Mouse (Mus musculus) thymus, adult 2 months (tissue): ENCODE data around the gene Retnlb.

Source experiments
- CTCF ChIP-seq: fragments of 200-500 bp; IDR thresholded peaks from 2 replicates; pipeline ENCODE4 v1.5.1; 2012; ENCODE audit warnings: mild to moderate bottlenecking, control low read depth, low read length, moderate library complexity, borderline replicate concordance; ENCODE audit not compliant: control insufficient read depth, poor library complexity, insufficient read depth; ENCODE audit errors: extremely low read depth
- POLR2A ChIP-seq: fragments of 200-500 bp; IDR thresholded peaks from 2 replicates; pipeline ENCODE4 v1.6.1; 2012; ENCODE audit warnings: mild to moderate bottlenecking, low read length, control low read depth, moderate library complexity; ENCODE audit not compliant: control insufficient read depth, poor library complexity, insufficient read depth; ENCODE audit errors: extremely low read depth

DNA sequence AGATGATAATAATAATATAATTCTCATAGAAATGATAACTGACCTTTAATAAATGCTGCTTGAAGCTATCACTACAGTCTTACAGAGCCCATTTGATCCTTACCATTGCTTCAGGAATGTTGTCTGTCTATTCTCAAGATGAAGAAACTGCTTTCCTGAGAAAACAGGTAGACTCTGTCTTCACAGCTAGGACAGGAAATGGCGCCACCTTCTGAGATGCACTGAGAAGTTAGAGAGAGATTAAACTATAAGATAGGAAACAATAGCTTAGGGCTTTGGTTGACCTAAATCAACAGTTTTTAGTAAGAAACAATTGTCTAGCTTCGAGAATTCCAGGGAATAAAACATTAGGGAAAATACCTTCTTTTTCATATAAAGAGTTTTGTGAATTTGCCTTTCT lies 7.3 kb upstream of the Retnlb start:
- TF ChIP-seq POLR2A (no peak), CTCF (no peak)
